Mouse (Mus musculus) myocyte (in vitro differentiated cells): Measurements from ENCODE around the gene Tle2. TPM values are rescaled to one million over a fixed set of nuclear protein-coding genes. Genes with fewer than 3 reads are reported as not detected.

ENCODE experiments used
- H3K27me3 ChIP-seq: one replicate; pipeline ENCODE4 v1.6.1; 2011; ENCODE audit not compliant: control insufficient read depth, insufficient read depth, insufficient read length
- H3K36me3 ChIP-seq: one replicate; pipeline ENCODE4 v1.6.1; 2011; ENCODE audit not compliant: control insufficient read depth, insufficient read depth
- H3K4me2 ChIP-seq: one replicate; pipeline ENCODE4 v1.6.1; 2011; ENCODE audit warnings: low read depth, control low read depth
- H3K4me3 ChIP-seq: one replicate; pipeline ENCODE4 v1.5.1; 2011; ENCODE audit warnings: mild to moderate bottlenecking, control low read depth, moderate library complexity
- H3K79me2 ChIP-seq: one replicate; pipeline ENCODE4 v1.6.1; 2011; ENCODE audit not compliant: control insufficient read depth, insufficient read depth
- H3ac ChIP-seq: one replicate; pipeline ENCODE4 v1.6.1; 2011; ENCODE audit not compliant: control insufficient read depth, insufficient read length
- CEBPB ChIP-seq: IDR thresholded peaks from 2 replicates; pipeline ENCODE4 v1.6.1; 2011; ENCODE audit warnings: mild to moderate bottlenecking, moderate library complexity; ENCODE audit not compliant: poor library complexity, insufficient read depth, severe bottlenecking
- E2F4 ChIP-seq: IDR thresholded peaks from one replicate; pipeline ENCODE4 v1.6.1; 2011; ENCODE audit warnings: mild to moderate bottlenecking, control low read depth, moderate library complexity; ENCODE audit not compliant: insufficient read depth
- MAX ChIP-seq: IDR thresholded peaks from one replicate; pipeline ENCODE4 v1.6.1; 2011; ENCODE audit warnings: low read depth, mild to moderate bottlenecking, control low read depth
- MYOD1 ChIP-seq, 3 experiments: IDR thresholded peaks; one replicate each; pipeline ENCODE4 v1.6.1; 2011; ENCODE audit warnings: control low read depth in 2 of 3, low read depth in 2 of 3, mild to moderate bottlenecking in 2 of 3, moderate library complexity in 1 of 3; ENCODE audit not compliant: insufficient read length in 2 of 3, control insufficient read depth in 1 of 3
- MYOG ChIP-seq, 3 experiments: IDR thresholded peaks; one replicate each; pipeline ENCODE4 v1.6.1; 2011; ENCODE audit warnings: control low read depth in 2 of 3, low read depth in 2 of 3, mild to moderate bottlenecking in 2 of 3; ENCODE audit not compliant: insufficient read length in 2 of 3, control insufficient read depth in 1 of 3, insufficient read depth in 1 of 3
- POLR2A ChIP-seq: IDR thresholded peaks from one replicate; pipeline ENCODE4 v1.6.1; 2011; ENCODE audit warnings: low read depth, mild to moderate bottlenecking, control low read depth, moderate library complexity; ENCODE audit not compliant: insufficient read length
- POLR2AphosphoS2 ChIP-seq: IDR thresholded peaks from one replicate; pipeline ENCODE4 v1.6.1; 2011; ENCODE audit warnings: low read depth, control low read depth; ENCODE audit not compliant: insufficient read length
- REST ChIP-seq: IDR thresholded peaks from one replicate; pipeline ENCODE4 v1.6.1; 2011; ENCODE audit warnings: mild to moderate bottlenecking, control low read depth, moderate library complexity; ENCODE audit not compliant: insufficient read depth, insufficient read length
- SRF ChIP-seq: IDR thresholded peaks from one replicate; pipeline ENCODE4 v1.6.1; 2011; ENCODE audit warnings: low read depth; ENCODE audit not compliant: control insufficient read depth, insufficient read length
- TCF12 ChIP-seq: IDR thresholded peaks from one replicate; pipeline ENCODE4 v1.6.1; 2011; ENCODE audit warnings: mild to moderate bottlenecking, control low read depth; ENCODE audit not compliant: poor library complexity, insufficient read depth, severe bottlenecking
- TCF3 ChIP-seq: IDR thresholded peaks from one replicate; pipeline ENCODE4 v1.6.1; 2011; ENCODE audit warnings: low read depth, control low read depth; ENCODE audit not compliant: insufficient read length
- USF1 ChIP-seq: IDR thresholded peaks from one replicate; pipeline ENCODE4 v1.6.1; 2011; ENCODE audit warnings: low read depth, mild to moderate bottlenecking, control low read depth, moderate library complexity
- polyA plus RNA-seq: library from polyadenylated mRNA; unstranded; fragments of >200 nt; fragmentation: generic; extraction: Trizol; gene quantifications from one replicate; pipeline ENCODE4 v1.2.1, GENCODE M21; 2012; ENCODE audit warnings: missing spikeins

The Tle2 gene
- polyA plus RNA-seq, 1 experiment, result 11.3 TPM

GRCm38 (mm10) chr10:81569507-81570237, 4.7 kb upstream of the Tle2 start:
- Histone ChIP-seq H3ac (no peak overlapping the region), H3K36me3 (peaks cover 3% of the 10 kb centered on the region), H3K79me2 (no peaks in the 10 kb centered on the region), H3K4me2 (no peak overlapping the region), H3K27me3 (no peaks in the 10 kb centered on the region), H3K4me3 (no peak overlapping the region)
- no peak for TF ChIP-seq USF1

- Histone ChIP-seq H3ac (no peak overlapping the region), H3K36me3 (peaks cover 3% of the 10 kb centered on the region), H3K4me2 (peak overlapping the region; percentile 100), H3K27me3 (no peaks in the 10 kb centered on the region), H3K4me3 (peak overlapping the region; percentile 32), H3K79me2 (no peaks in the 10 kb centered on the region)
- no peak for TF ChIP-seq CEBPB
- no peak for TF ChIP-seq E2F4
- TF ChIP-seq REST, result no peak
- TF ChIP-seq TCF12, result no peak
- no peak for TF ChIP-seq SRF
- TF ChIP-seq USF1, result no peak
- TF ChIP-seq MYOD1 (IDR thresholded peaks at IDR 0.05; ENCODE audit: control insufficient read depth in 1 of 3, insufficient read length in 2 of 3, low read depth in 2 of 3), result no peak
- TF ChIP-seq MAX, result no peak
- no peak for TF ChIP-seq TCF3
- TF ChIP-seq MYOG (IDR thresholded peaks at IDR 0.05; ENCODE audit: control insufficient read depth in 1 of 3, insufficient read depth in 1 of 3, insufficient read length in 2 of 3, low read depth in 2 of 3), result no peak
- no peak for TF ChIP-seq POLR2AphosphoS2
- no peak for TF ChIP-seq POLR2A
These were observed 4.0 kb upstream of the Tle2 start for GRCm38 (mm10) chr10:81570238-81570800.

- Histone ChIP-seq H3K36me3 (peaks cover 3% of the 10 kb centered on the region), H3K27me3 (no peaks in the 10 kb centered on the region), H3K4me3 (peak overlapping the region; percentile 32), H3K79me2 (no peaks in the 10 kb centered on the region), H3ac (no peak overlapping the region), H3K4me2 (peak overlapping the region; percentile 100)
- peak; percentile 51 to 97 (median 94) for TF ChIP-seq MYOD1 (IDR thresholded peaks at IDR 0.05; ENCODE audit: control insufficient read depth in 1 of 3, insufficient read length in 2 of 3, low read depth in 2 of 3)
- TF ChIP-seq POLR2A, result peak; percentile 52
- no peak for TF ChIP-seq E2F4
- TF ChIP-seq REST, result no peak
- TF ChIP-seq MYOG (IDR thresholded peaks at IDR 0.05; ENCODE audit: control insufficient read depth in 1 of 3, insufficient read depth in 1 of 3, insufficient read length in 2 of 3, low read depth in 2 of 3), result peak in 2 of 3 experiments; percentile 15 to 72
- no peak for TF ChIP-seq CEBPB
- TF ChIP-seq TCF3, result peak; percentile 92
- no peak for TF ChIP-seq TCF12
- TF ChIP-seq MAX, result no peak
- TF ChIP-seq SRF, result no peak
- peak; percentile 43 for TF ChIP-seq POLR2AphosphoS2
- no peak for TF ChIP-seq USF1
These were observed 3.4 kb upstream of the Tle2 start for GRCm38 (mm10) chr10:81570831-81571500.

GRCm38 (mm10) chr10:81571501-81571876, 2.9 kb upstream of the Tle2 start:
- no peaks in the 10 kb centered on the region for H3K36me3 ChIP-seq
- H3ac ChIP-seq, result no peak overlapping the region
- no peaks in the 10 kb centered on the region for H3K27me3 ChIP-seq
- H3K79me2 ChIP-seq, result no peaks in the 10 kb centered on the region
- H3K4me2 ChIP-seq, result peak overlapping the region; percentile 100
- TF ChIP-seq TCF3, result peak; percentile 65
- TF ChIP-seq USF1, result no peak
- H3K4me3 ChIP-seq, result peak overlapping the region; percentile 32

- H3K36me3 ChIP-seq, result no peaks in the 10 kb centered on the region
- TF ChIP-seq USF1 (no peak), CEBPB (no peak), MYOG (IDR thresholded peaks at IDR 0.05; ENCODE audit: control insufficient read depth in 1 of 3, insufficient read depth in 1 of 3, insufficient read length in 2 of 3, low read depth in 2 of 3) (no peak), TCF12 (no peak), TCF3 (no peak), MYOD1 (IDR thresholded peaks at IDR 0.05; ENCODE audit: control insufficient read depth in 1 of 3, insufficient read length in 2 of 3, low read depth in 2 of 3) (no peak), POLR2AphosphoS2 (no peak), REST (no peak), MAX (no peak), SRF (no peak)
- H3ac ChIP-seq, result no peak overlapping the region
- H3K79me2 ChIP-seq, result no peaks in the 10 kb centered on the region
- no peaks in the 10 kb centered on the region for H3K27me3 ChIP-seq
- H3K4me3 ChIP-seq, result peak overlapping the region; percentile 32
- H3K4me2 ChIP-seq, result peak overlapping the region; percentile 100
These were observed 2.2 kb upstream of the Tle2 start for GRCm38 (mm10) chr10:81572133-81572671.
